Mouse (Mus musculus) forebrain, embryonic 14.5 days (tissue): ENCODE measurements at regions not wholly inside any gene's neighbourhood (a gene's known extent, or its start where the extent isn't known, plus 50 kb on each side); places are given as distances from the start of the nearest gene placed in this dataset.
"Not testable (repeated sequence)": the region's sequence is repeated elsewhere in the genome, so short reads cannot be mapped to it uniquely, and the experiment has no call there.

Source experiments
- ATAC-seq: fragments of 200-750 bp; cut with Nextera tagmentation; 2 replicates; pipeline ENCODE4 v1.8.0; 2017; ENCODE audit warnings: mild to moderate bottlenecking, moderate library complexity
- DNase-seq: peaks from one replicate; pipeline ENCODE4 v3.0.0-alpha.2; 2015; ENCODE audit warnings: low spot score
- H3K27ac ChIP-seq: fragments of 300-500 bp; sonication (generic); 2 replicates; pipeline ENCODE4 v1.5.1; 2014; ENCODE audit warnings: low read depth, mild to moderate bottlenecking, control low read depth, low read length, moderate library complexity
- H3K27me3 ChIP-seq: fragments of 300-500 bp; sonication (generic); replicated peaks from 2 replicates; pipeline ENCODE4 v1.6.1; 2014; ENCODE audit warnings: low read length, control low read depth, mixed read lengths; ENCODE audit not compliant: control insufficient read depth, insufficient read depth
- H3K36me3 ChIP-seq: fragments of 300-500 bp; sonication (generic); 2 replicates; pipeline ENCODE4 v1.6.1; 2014; ENCODE audit warnings: low read length, control low read depth; ENCODE audit not compliant: control insufficient read depth, insufficient read depth
- H3K4me1 ChIP-seq: fragments of 300-500 bp; sonication (generic); 2 replicates; pipeline ENCODE4 v1.6.1; 2014; ENCODE audit warnings: antibody characterized with exemption, low read length, control low read depth; ENCODE audit not compliant: control insufficient read depth, insufficient read depth
- H3K4me2 ChIP-seq: fragments of 300-500 bp; sonication (generic); 2 replicates; pipeline ENCODE4 v1.6.1; 2014; ENCODE audit warnings: mild to moderate bottlenecking, control low read depth, low read length
- H3K4me3 ChIP-seq: fragments of 300-500 bp; sonication (generic); 2 replicates; pipeline ENCODE4 v1.5.1; 2014; ENCODE audit warnings: low read depth, low read length, control low read depth
- H3K9ac ChIP-seq: fragments of 300-500 bp; sonication (generic); 2 replicates; pipeline ENCODE4 v1.6.1; 2014; ENCODE audit warnings: mild to moderate bottlenecking, low read length, control low read depth, moderate library complexity
- H3K9me3 ChIP-seq: fragments of 300-500 bp; sonication (generic); replicated peaks from 2 replicates; pipeline ENCODE4 v1.6.1; 2016; ENCODE audit warnings: low read length, control low read depth, mixed read lengths; ENCODE audit not compliant: control insufficient read depth
- WGBS: fragments of 180-500 bp; shearing (Covaris S2); extraction: QIAGEN DNeasy Blood & Tissue Kit; methylation state at CpG from one replicate; pipeline ENCODE4 v1.1.7; 2014; 5-methylcytosine and 5-hydroxymethylcytosine counted together

DNA sequence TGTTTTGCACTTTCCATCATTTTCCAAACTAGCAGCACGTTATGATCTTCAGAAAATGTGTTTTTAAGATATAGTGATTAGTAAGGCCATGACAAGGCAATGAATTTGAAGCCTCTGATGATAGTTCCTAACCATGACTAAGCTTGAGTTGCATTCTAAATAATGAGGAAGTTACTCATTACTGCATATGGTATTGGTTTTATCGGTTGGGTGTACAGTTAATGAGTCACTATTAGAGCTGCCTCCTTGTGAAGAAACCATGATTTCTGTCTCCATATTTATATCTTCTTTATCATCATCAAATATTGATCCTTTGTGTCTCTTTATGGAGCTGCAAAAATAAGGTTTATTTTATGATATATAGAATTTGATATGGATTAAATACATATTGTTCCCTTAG is 4763.5 kb upstream of the Gm7489 start:
- no peaks in the 10 kb centered on the region for H3K4me1 ChIP-seq
- H3K36me3 ChIP-seq, result no peaks in the 10 kb centered on the region
- H3K27me3 ChIP-seq, result no peaks in the 10 kb centered on the region
- H3K27ac ChIP-seq, result no peak overlapping the region
- H3K4me3 ChIP-seq, result no peak overlapping the region
- ATAC-seq (no peak), DNase-seq (no peak)
- 92% methylated on average over 2 of the region's 2 CpGs for WGBS
- no peak overlapping the region for H3K9ac ChIP-seq
- no peak overlapping the region for H3K4me2 ChIP-seq
- no peaks in the 10 kb centered on the region for H3K9me3 ChIP-seq

DNA sequence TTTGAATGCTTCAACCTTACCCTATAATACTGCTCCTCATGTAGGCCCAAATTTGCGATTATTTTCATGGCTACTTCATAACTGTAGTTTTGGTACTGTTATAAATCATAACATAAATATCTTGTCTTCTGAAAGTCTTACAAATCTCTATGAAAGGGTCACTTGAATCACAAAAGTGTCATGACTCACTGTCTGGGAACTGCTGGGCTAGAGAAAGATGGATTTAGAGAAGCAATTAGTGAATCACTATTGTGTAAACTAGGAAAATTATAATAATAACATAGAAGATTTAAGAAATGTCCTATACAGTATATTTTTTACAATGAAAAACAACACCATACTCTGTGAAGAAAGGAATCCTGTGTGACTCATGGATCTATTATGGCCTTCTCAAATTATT is 4738.3 kb upstream of the Gm7489 start:
- ATAC-seq, result no peak
- H3K9ac ChIP-seq, result no peak overlapping the region

DNA sequence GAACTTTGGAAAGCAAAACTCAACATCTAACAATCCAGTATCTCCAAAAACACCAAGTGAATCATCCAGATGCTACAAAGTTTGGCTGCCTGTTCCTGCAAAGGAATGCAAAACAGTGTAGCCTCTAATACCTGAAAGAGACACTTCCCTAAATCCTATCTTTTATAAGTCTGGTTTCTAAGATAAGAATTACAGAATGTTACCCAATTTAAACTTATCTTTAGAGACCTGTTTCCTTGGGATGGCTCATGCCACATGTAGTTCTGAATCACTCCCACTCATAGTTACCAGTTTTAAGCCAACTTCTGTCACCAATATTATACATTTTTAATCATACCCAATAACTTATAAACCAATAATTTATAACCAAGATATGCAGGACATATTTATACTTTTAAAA is 4732.7 kb upstream of the Gm7489 start:
- no peak overlapping the region for H3K4me2 ChIP-seq
- H3K27ac ChIP-seq, result no peak overlapping the region
- H3K9me3 ChIP-seq, result no peaks in the 10 kb centered on the region
- H3K27me3 ChIP-seq, result no peaks in the 10 kb centered on the region
- DNase-seq, result no peak
- no peaks in the 10 kb centered on the region for H3K4me1 ChIP-seq
- no peak overlapping the region for H3K4me3 ChIP-seq
- no peak overlapping the region for H3K9ac ChIP-seq
- no peaks in the 10 kb centered on the region for H3K36me3 ChIP-seq
- ATAC-seq, result no peak

More for the DNA sequence above, 4738.3 kb upstream of the Gm7489 start:
- Histone ChIP-seq H3K27me3 (no peaks in the 10 kb centered on the region), H3K36me3 (no peaks in the 10 kb centered on the region), H3K9me3 (no peaks in the 10 kb centered on the region), H3K27ac (no peak overlapping the region), H3K4me2 (no peak overlapping the region), H3K4me1 (no peaks in the 10 kb centered on the region), H3K4me3 (no peak overlapping the region)
- WGBS, result 78% methylated on average over 1 of the region's 1 CpGs
- DNase-seq, result no peak

DNA sequence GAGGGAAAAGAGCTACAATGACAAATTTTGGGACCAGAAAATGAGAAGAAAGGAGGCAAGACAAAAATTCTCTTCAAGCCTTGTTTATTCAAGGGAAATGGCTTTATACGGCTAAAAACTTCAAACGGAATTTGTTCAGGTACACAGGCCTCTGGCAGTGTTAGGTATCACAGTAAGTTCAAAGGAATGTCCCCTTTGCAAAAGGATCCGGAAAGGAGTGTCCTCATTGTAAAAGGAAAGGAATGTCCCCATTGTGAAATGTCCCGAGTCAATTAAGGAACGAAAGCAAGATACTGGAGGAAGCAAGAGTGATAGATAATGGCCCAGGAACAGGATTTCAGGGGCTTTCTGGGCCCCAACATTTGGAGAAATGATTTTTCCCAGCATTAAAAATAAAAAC is 4730.7 kb upstream of the Gm7489 start:
- no peaks in the 10 kb centered on the region for H3K36me3 ChIP-seq
- H3K27me3 ChIP-seq, result no peaks in the 10 kb centered on the region
- no peak overlapping the region for H3K4me3 ChIP-seq
- ATAC-seq (no peak), DNase-seq (no peak)
- H3K4me1 ChIP-seq, result no peaks in the 10 kb centered on the region
- H3K4me2 ChIP-seq, result no peak overlapping the region
- 83% methylated on average over 5 of the region's 5 CpGs for WGBS
- no peak overlapping the region for H3K27ac ChIP-seq
- H3K9ac ChIP-seq, result no peak overlapping the region
- no peaks in the 10 kb centered on the region for H3K9me3 ChIP-seq

DNA sequence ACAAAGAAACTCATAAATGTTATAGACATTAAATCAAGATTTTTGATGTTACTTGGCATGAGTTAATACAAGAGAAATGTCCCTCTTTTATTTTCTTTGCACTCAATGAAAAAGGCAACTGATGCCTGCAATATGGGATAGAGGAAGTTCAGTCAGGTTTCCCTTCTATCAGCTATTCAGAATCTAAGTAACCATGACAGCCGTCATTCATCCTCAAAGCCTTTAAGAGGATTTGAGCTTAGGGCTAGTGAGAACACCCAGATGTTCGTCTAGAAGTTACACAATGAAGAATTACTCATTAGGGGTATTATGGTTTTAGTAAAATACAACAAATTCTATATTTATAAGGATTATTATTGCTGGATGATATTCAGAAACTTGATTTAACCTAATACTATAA is 4693.2 kb upstream of the Gm7489 start:
- Histone ChIP-seq H3K4me1 (no peaks in the 10 kb centered on the region), H3K9me3 (no peaks in the 10 kb centered on the region), H3K36me3 (no peaks in the 10 kb centered on the region), H3K27ac (no peak overlapping the region), H3K9ac (no peak overlapping the region), H3K4me2 (no peak overlapping the region), H3K27me3 (no peaks in the 10 kb centered on the region), H3K4me3 (no peak overlapping the region)
- ATAC-seq (no peak), DNase-seq (no peak)
- 20% methylated on average over 2 of the region's 2 CpGs for WGBS

DNA sequence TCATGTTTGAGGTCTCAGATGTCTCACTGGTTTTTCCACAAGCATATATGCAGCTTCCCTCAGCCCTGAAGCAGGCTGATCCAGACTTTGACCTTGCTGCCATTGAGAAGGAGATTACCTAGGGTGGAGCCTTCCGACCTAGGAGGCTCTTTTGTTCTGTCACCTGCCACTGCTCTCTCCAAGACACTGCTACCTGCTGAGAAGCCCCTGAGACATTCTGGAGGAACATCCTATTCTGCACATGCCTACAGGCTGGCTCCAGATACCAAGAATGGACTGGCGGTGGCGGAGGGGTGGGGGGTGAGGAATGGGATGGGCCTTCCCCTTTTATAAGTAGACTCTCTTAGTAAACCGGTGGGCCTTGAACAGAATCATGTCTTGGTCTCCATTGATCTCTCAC is 4692.1 kb upstream of the Gm7489 start:
- not testable (repeated sequence) for H3K4me1 ChIP-seq, H3K9ac ChIP-seq, ATAC-seq, H3K27me3 ChIP-seq, DNase-seq, H3K4me3 ChIP-seq, H3K36me3 ChIP-seq, H3K27ac ChIP-seq, H3K4me2 ChIP-seq, H3K9me3 ChIP-seq
- 43% methylated on average over 4 of the region's 4 CpGs for WGBS

DNA sequence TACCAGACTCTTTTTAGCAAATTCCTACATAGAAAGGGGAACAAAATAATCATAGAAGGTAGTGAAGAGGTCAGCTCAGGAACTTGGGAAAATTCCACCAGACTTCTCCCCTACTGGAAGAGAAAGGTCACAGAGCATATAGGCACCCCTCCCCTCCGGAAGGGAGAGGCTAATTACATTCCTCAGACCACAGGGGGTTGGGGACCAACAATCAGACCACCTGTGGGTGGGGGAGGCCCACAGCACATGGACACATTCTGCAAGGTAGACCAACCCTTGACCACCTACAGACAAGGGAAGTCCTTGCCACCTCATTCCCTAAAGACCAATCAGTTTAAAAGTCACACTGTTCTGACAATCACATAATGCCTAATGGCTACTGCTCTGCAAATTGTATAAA is 4655.6 kb upstream of the Gm7489 start:
- Histone ChIP-seq H3K9ac (no peak overlapping the region), H3K4me3 (no peak overlapping the region), H3K27ac (no peak overlapping the region), H3K4me2 (no peak overlapping the region), H3K27me3 (no peaks in the 10 kb centered on the region), H3K9me3 (no peaks in the 10 kb centered on the region), H3K36me3 (no peaks in the 10 kb centered on the region), H3K4me1 (no peaks in the 10 kb centered on the region)
- WGBS, result 25% methylated on average over 1 of the region's 1 CpGs
- DNase-seq (no peak), ATAC-seq (no peak)

DNA sequence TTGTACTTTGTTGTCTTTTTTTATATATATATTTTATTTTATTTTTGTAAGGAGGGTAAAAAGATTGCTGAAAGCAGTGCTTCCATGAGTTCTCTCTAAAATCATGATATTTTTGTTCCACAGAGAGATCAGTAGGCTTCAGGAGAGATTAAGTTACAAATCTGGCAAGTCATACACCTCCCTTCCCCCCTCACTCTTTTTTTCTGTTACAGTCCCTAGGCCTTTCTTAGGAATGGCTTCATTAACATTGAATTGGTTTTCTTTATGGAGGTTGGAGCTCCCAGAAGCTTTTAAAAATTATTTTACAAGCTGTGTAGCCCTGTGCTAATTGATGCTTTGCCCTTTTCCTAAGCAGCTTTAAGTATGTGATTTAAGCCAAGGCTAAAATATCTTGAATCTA is 4653.9 kb upstream of the Gm7489 start:
- ATAC-seq (no peak), DNase-seq (no peak)

DNA sequence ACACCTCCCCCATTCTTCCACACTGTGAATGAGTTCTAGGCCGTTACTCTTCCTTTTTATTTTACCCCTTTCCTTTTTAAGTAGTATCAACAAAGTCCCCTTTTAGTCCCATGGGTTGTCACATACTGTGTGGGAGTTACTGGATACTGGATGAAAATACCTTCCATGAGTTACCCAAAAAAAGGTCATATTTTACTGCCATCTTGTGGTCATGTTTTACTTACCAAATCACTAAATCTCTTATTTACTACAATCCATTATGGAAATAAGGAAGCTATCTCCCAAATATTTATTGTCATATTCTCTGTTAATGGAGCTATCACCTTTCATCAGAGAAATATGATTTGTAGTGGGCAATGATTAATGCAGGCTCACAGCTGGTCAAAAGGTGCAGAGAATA is 4614.5 kb upstream of the Gm7489 start:
- Histone ChIP-seq H3K9ac (no peak overlapping the region), H3K4me2 (no peak overlapping the region), H3K27ac (no peak overlapping the region), H3K4me3 (no peak overlapping the region), H3K27me3 (no peaks in the 10 kb centered on the region), H3K9me3 (no peaks in the 10 kb centered on the region), H3K4me1 (no peaks in the 10 kb centered on the region), H3K36me3 (no peaks in the 10 kb centered on the region)
- 35% methylated on average over 1 of the region's 1 CpGs for WGBS
- peak; percentile 39 for DNase-seq
- ATAC-seq, result no peak

More for the DNA sequence above, 4653.9 kb upstream of the Gm7489 start:
- Histone ChIP-seq H3K4me3 (no peak overlapping the region), H3K9ac (no peak overlapping the region), H3K27ac (no peak overlapping the region), H3K36me3 (no peaks in the 10 kb centered on the region), H3K27me3 (no peaks in the 10 kb centered on the region), H3K9me3 (no peaks in the 10 kb centered on the region), H3K4me1 (no peaks in the 10 kb centered on the region), H3K4me2 (no peak overlapping the region)
